Mouse (Mus musculus): ENCODE measurements around the gene Aldh2. TPM values are rescaled to one million over a fixed set of nuclear protein-coding genes. Genes with fewer than 3 reads are reported as not detected.

The Aldh2 gene
- total and polyA plus RNA-seq, 3 experiments: 198 to 471 (median 267) TPM

- TF ChIP-seq TCF12 (IDR thresholded peaks at IDR 0.05; ENCODE audit: low read depth, low read length): 0 out of 2 replicates have a peak, but pooled peaks have one; percentile 13
These were observed 7.1 kb downstream of the Aldh2 start (continued) for GRCm38 (mm10) chr5:121586400-121587039.

- Histone ChIP-seq H3K27me3 (ENCODE audit: control insufficient read depth in 1 of 2, insufficient read depth in 2 of 2, low read length in 2 of 2) (no peaks in the 10 kb centered on the region), H3K9me3 (replicated peaks; ENCODE audit: insufficient read depth, low read length) (no peaks in the 10 kb centered on the region), H3K4me3 (ENCODE audit: control insufficient read depth in 1 of 2, insufficient read depth in 1 of 2, low read depth in 2 of 2, low read length in 2 of 2) (no peak overlapping the region; a peak in 1 of 4 replicates), H3K4me1 (ENCODE audit: control insufficient read depth in 1 of 2, insufficient read depth in 2 of 2, low read length in 2 of 2) (peaks cover 20 to 26% of the 10 kb centered on the region in 2 experiments), H3K79me2 (ENCODE audit: control insufficient read depth, insufficient read depth, low read length, poor library complexity) (peaks cover 7% of the 10 kb centered on the region; the same call in 1 of the 2 replicates), H3K9ac (ENCODE audit: control insufficient read depth, low read depth, low read length, poor library complexity, severe bottlenecking) (no peak overlapping the region), H3K27ac (ENCODE audit: control insufficient read depth, low read depth, low read length) (peak overlapping the region; percentile 88), H3K36me3 (ENCODE audit: control insufficient read depth in 1 of 2, insufficient read depth in 2 of 2, low read length in 2 of 2) (peaks cover 0 to 30% of the 10 kb centered on the region in 2 experiments; a peak in 2 of 4 replicates)
- no peak for TF ChIP-seq TCF12 (IDR thresholded peaks at IDR 0.05; ENCODE audit: low read depth, low read length)
- TF ChIP-seq RAD21 (IDR thresholded peaks at IDR 0.05; ENCODE audit: low read depth, low read length): no peak
- TF ChIP-seq USF2 (IDR thresholded peaks at IDR 0.05; ENCODE audit: borderline replicate concordance in 1 of 2, insufficient read depth in 1 of 2, low read depth in 1 of 2, low read length in 2 of 2): no peak
- no peak for TF ChIP-seq UBTF (IDR thresholded peaks at IDR 0.05; ENCODE audit: borderline replicate concordance, insufficient read depth, low read depth, low read length)
- TF ChIP-seq CTCF (IDR thresholded peaks at IDR 0.05 in 2 of 3, conservative IDR thresholded peaks at IDR 0.05 in 1 of 3; ENCODE audit: control insufficient read depth in 1 of 3, insufficient read depth in 1 of 3, low read depth in 2 of 3, low read length in 3 of 3, poor library complexity in 1 of 3, severe bottlenecking in 1 of 3): no peak
- TF ChIP-seq MXI1 (IDR thresholded peaks at IDR 0.05; ENCODE audit: low read depth, low read length): no peak
- TF ChIP-seq GABPA (IDR thresholded peaks at IDR 0.05; ENCODE audit: low read depth, low read length): no peak
- no peak for TF ChIP-seq HCFC1 (IDR thresholded peaks at IDR 0.05; ENCODE audit: low read depth, low read length)
- TF ChIP-seq CHD2 (IDR thresholded peaks at IDR 0.05; ENCODE audit: low read length): no peak
- TF ChIP-seq ELF1 (IDR thresholded peaks at IDR 0.05; ENCODE audit: low read depth, low read length): no peak
- TF ChIP-seq SIN3A (IDR thresholded peaks at IDR 0.05; ENCODE audit: low read length): no peak
- no peak for TF ChIP-seq ZKSCAN1 (IDR thresholded peaks at IDR 0.05; ENCODE audit: low read depth, low read length)
- DNase-seq (ENCODE audit: low read depth, low spot score): peak; percentile 17
These were observed 7.9 kb downstream of the Aldh2 start for GRCm38 (mm10) chr5:121585699-121586098.

- Histone ChIP-seq H3K79me2 (ENCODE audit: control insufficient read depth, insufficient read depth, low read length, poor library complexity) (peaks cover 7% of the 10 kb centered on the region; the same call in 1 of the 2 replicates), H3K36me3 (ENCODE audit: control insufficient read depth in 1 of 2, insufficient read depth in 2 of 2, low read length in 2 of 2) (peaks cover 0 to 30% of the 10 kb centered on the region in 2 experiments; a peak in 3 of 4 replicates), H3K4me3 (ENCODE audit: control insufficient read depth in 1 of 2, insufficient read depth in 1 of 2, low read depth in 2 of 2, low read length in 2 of 2) (no peak overlapping the region), H3K9ac (ENCODE audit: control insufficient read depth, low read depth, low read length, poor library complexity, severe bottlenecking) (no peak overlapping the region), H3K9me3 (replicated peaks; ENCODE audit: insufficient read depth, low read length) (no peaks in the 10 kb centered on the region), H3K27ac (ENCODE audit: control insufficient read depth, low read depth, low read length) (peak overlapping the region; percentile 9; the same call in 1 of the 2 replicates), H3K27me3 (ENCODE audit: control insufficient read depth in 1 of 2, insufficient read depth in 2 of 2, low read length in 2 of 2) (no peaks in the 10 kb centered on the region), H3K4me1 (ENCODE audit: control insufficient read depth in 1 of 2, insufficient read depth in 2 of 2, low read length in 2 of 2) (peaks cover 20 to 26% of the 10 kb centered on the region in 2 experiments)
- TF ChIP-seq EP300 (IDR thresholded peaks at IDR 0.05; ENCODE audit: low read depth in 1 of 2, low read length in 2 of 2): no peak
- no peak for TF ChIP-seq KAT2A (conservative IDR thresholded peaks at IDR 0.05; ENCODE audit: low read depth, low read length)
- TF ChIP-seq TCF12 (IDR thresholded peaks at IDR 0.05; ENCODE audit: low read depth, low read length): no peak
- TF ChIP-seq ZC3H11A (IDR thresholded peaks at IDR 0.05; ENCODE audit: low read depth, low read length): no peak
- no peak for TF ChIP-seq MEF2A (IDR thresholded peaks at IDR 0.05; ENCODE audit: extremely low read depth, insufficient replicate concordance, low read depth, low read length, poor library complexity, severe bottlenecking)
- no peak for TF ChIP-seq ZNF384 (IDR thresholded peaks at IDR 0.05; ENCODE audit: low read depth, low read length)
- no peak for TF ChIP-seq UBTF (IDR thresholded peaks at IDR 0.05; ENCODE audit: borderline replicate concordance, insufficient read depth, low read depth, low read length)
- no peak for TF ChIP-seq BHLHE40 (IDR thresholded peaks at IDR 0.05; ENCODE audit: borderline replicate concordance, low read depth, low read length)
- no peak for TF ChIP-seq ZKSCAN1 (IDR thresholded peaks at IDR 0.05; ENCODE audit: low read depth, low read length)
- no peak for TF ChIP-seq POLR2AphosphoS5 (IDR thresholded peaks at IDR 0.05; ENCODE audit: borderline replicate concordance, low read depth, low read length)
- TF ChIP-seq CHD2 (IDR thresholded peaks at IDR 0.05; ENCODE audit: low read length): no peak
- no peak for TF ChIP-seq POLR2AphosphoS2 (IDR thresholded peaks at IDR 0.05; ENCODE audit: low read length)
- no peak for DNase-seq (ENCODE audit: low read depth, low spot score)
These were observed 8.6 kb downstream of the Aldh2 start for GRCm38 (mm10) chr5:121585005-121585404.

Data from MEL (cell line).